Mouse (Mus musculus) cerebellum, adult 9-11 months (tissue): Measurements from ENCODE around the gene Tldc2.

ENCODE experiments used
- DNase-seq: peaks from one replicate; pipeline ENCODE4 v3.0.0; 2022

Gene Tldc2

GRCm38 (mm10) chr2:157086796-157087195, at the start of gene Tldc2:
TSS of gene Tldc2 (plus strand) at chr2:157087055.
- no peak for DNase-seq

GRCm38 (mm10) chr2:157037303-157037702, 49.6 kb upstream of the Tldc2 start:
- DNase-seq: peak; percentile 39

- peak; percentile 75 for DNase-seq
Observed at GRCm38 (mm10) chr2:157039900-157040648, 46.8 kb upstream of the Tldc2 start.

DNA sequence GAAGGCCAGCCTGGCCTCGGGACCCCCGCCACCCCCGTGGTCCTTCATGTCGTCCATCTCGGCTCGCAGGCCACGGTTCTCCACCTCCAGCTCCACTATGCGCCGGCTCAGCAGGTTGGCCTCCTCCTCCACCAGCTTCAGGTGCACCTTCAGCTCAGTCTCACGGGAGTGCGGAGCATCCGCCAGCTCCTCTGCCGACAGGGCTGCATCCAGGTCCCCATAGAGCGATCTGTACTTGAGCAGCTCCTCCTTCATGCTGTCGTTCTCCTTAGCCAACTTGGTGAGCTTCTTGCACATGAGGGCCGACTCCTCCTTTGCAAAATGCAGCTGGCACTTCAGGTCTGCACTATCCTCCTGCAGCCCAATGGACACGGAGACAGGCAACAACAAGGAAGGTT, 46.2 kb upstream of the Tldc2 start:
- DNase-seq: no peak

GRCm38 (mm10) chr2:157041421-157041820, 45.4 kb upstream of the Tldc2 start:
- DNase-seq: peak; percentile 50

GRCm38 (mm10) chr2:157043556-157043955, 43.3 kb upstream of the Tldc2 start:
- peak; percentile 59 for DNase-seq

GRCm38 (mm10) chr2:157043987-157044386, 42.9 kb upstream of the Tldc2 start:
- peak; percentile 35 for DNase-seq

DNA sequence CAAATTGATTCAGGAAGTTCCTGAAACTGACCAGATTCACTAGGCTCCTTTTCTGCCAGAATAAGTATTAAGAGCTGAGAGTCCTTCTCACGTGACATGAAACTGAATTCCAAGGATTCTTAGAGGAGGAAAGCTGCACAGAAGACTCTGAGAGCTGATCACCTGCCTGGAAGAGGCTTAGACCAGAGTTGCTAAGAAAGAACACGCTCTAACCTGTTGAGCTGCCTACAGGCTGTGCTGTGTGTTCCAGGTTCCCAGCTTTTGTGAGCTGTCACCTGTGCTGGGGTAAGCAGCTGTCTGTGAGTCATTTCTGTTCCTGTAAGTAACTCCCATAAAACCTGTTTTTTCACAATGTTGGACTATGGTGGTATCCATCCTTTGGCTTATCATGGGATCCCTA, 40.9 kb upstream of the Tldc2 start:
- no peak for DNase-seq

- peak; percentile 63 for DNase-seq
Observed at GRCm38 (mm10) chr2:157046956-157047355, 39.9 kb upstream of the Tldc2 start.

DNA sequence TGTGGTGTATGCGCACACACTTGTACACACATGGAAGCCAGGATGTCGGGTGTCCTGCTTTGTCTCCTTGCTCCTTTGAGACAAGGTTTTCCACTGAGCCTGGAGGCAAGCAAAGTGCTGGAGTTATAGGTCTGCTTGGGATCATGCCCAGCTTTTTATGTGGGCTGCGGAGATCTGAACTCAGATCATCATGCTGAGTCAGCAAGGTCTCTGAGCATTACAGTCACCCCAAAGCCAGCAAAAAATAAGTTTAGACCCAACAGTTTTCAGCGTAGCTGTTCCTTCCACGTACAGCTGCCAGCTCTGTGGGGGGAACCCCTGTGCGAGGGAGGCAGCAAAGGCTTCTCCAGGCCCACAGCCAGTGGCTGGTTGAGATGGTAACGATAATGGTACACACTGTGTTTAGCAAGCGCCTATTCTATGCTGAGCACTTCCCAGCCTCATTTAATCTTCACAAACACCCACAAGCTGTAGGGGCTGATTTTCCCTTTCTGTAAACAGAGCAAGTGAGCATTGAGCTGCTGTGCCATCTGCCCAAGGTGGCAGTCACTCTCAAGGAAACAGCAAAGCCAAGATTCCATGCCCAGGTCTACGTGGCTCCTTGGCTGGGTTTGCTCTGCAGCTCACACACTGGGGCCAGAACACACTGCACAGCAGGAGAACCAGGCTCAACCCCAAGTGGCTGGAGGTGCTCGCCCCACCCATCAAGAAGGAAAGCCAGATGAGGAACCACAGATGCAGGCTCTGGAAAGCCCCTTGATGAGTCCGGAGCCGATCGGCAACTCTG, 38.3 kb upstream of the Tldc2 start:
- peak; percentile 83 for DNase-seq

DNA sequence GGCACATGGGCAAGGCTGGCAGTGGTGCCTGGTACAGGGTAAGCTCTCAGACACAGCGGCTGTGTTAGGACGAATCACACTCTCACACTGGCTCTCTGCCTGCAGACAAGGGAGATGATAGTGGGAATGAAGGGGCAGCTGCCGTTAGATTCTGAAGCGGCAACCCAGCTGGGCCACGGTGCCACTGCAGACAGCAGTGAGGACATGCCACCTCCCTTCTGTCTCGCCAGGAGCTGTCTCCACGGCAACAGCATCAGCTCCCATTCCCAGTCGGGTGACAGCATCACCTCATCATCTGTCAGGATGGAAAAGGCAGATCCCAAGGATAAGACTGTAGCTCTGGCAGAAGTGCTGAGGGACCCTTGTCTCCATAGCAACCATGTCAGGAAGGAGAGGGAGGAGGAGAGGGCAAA, 37.0 kb upstream of the Tldc2 start:
- peak; percentile 69 for DNase-seq

- no peak for DNase-seq
Observed at GRCm38 (mm10) chr2:157052448-157052847, 34.4 kb upstream of the Tldc2 start.

DNA sequence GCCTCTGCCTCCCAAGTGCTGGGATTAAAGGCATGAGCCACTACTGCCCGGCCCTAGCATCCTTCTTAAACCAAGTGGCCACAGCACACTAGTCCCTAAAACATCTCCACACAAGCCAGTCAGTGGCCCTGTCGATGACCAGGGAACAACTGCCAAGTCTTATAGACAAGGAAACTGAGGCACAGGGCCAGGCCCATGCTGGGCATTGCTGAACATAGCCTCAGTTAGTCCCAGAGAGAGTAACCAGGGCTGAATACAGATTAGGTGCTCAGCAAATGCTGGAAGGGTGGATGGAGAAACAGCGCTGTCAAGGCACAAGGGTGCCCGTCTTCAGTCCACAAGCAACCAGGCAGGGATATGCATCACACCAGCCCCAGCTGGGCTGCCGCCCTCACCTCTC, 33.7 kb upstream of the Tldc2 start:
- DNase-seq: no peak

DNA sequence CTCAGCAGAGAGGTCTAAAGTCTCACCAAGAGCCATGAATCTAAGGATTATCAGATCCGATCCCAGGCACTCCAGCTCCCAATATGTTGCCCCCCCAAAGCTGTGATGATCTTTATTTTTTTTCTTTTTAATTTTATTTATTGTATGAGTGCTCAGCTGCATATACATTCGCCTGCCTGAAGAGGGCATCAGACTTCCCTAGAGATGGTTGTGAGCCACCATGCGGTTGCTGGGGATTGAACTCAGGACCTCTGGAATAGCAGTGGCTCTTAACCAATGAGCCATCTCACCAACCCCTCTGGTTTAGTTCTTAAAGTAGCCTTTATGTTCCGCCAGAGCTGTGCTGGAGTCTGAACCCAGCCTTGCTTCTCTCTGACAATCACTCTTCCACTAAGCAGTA, 33.1 kb upstream of the Tldc2 start:
- no peak for DNase-seq

GRCm38 (mm10) chr2:157054297-157054696, 32.6 kb upstream of the Tldc2 start:
- peak; percentile 60 for DNase-seq

- peak; percentile 82 for DNase-seq
Observed at GRCm38 (mm10) chr2:157054816-157055215, 32.0 kb upstream of the Tldc2 start.

DNA sequence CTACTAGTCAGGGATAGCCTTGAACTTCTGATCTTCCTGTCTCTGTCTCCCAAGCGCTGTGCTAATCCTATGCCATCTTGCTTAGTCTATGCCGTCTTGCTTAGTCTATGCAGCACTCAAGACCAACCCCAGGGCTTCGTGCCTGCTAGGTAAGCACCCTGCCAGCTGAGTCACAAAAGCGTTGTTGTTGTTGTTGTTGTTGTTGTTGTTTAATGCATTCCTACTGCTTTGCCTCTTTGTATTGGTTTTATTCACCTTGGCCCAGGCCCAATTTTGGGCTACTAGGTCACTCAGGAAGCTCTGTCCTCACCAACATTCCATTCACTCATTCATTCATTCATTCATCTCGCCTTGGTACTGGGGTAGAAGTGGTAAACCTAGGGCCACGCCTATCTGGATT, 31.1 kb upstream of the Tldc2 start:
- DNase-seq: peak; percentile 56

GRCm38 (mm10) chr2:157057186-157057585, 29.7 kb upstream of the Tldc2 start:
- DNase-seq: peak; percentile 40

- no peak for DNase-seq
Observed at GRCm38 (mm10) chr2:157057758-157058157, 29.1 kb upstream of the Tldc2 start.

GRCm38 (mm10) chr2:157058342-157058998, 28.4 kb upstream of the Tldc2 start:
- DNase-seq: peak; percentile 87

DNA sequence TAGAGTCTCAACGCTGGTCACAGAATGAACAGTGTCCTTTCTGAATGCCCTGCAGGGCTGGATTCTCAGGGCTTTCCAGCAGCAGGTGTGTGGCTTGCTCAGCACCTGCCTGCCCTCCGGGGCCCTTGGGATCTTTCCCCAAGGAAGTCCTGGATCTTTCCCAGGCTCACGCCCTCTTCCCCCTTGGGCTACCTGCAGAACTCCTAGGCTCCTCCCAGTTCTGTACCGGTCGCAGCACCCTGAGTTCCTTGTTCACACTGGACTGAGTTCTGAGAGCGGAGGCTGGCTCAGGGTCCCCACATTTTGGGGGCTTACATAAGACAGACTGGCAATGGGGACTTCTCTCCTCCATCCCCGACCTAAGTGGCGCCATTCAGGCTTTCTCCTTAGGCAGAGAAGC, 27.7 kb upstream of the Tldc2 start:
- DNase-seq: peak; percentile 75

GRCm38 (mm10) chr2:157060037-157060436, 26.8 kb upstream of the Tldc2 start:
- DNase-seq: peak; percentile 78

DNA sequence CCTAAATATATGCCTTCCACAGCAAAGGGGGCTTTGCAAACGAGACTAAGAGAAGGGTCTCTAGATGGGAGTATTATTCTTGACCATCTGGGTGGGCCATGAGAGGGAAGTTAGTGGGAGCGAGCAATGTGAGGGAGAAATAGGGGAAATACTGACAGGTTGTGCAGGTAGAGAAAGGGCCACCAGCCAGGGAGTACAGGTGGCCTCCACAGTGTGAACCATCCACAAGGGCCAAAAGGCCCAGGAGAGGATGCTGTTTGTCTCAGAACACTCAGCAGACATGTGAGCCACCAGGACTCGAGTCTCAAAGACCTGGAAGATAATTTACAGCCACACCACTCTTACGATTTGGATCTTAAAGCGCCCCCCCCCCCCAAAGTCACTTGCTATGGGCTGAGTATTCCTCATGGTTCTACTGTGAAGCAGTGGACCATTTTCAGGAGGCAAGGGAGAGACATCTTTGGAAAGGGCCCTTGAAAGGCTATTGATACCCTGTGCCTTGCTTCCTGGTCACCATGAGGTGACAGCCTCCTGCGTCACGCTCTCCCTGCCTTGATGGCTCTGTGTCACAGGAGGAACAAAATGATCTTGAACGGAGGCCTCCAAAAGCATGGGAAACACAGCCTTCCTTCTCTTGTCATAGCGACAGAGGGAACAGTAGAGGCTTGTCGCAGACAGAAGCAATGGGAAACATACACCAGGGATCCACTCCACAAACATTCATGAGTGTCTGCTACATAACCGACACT, 26.1 kb upstream of the Tldc2 start:
- peak; percentile 90 for DNase-seq
